Mouse (Mus musculus): ENCODE results near the gene Ccdc40.

GRCm38 (mm10) chr11:119234770-119235169 lies 6.4 kb downstream of the Ccdc40 start:
- TF ChIP-seq CTCF (IDR thresholded peaks at IDR 0.05; ENCODE audit: borderline replicate concordance, control insufficient read depth, extremely low read depth, insufficient read depth, low read length, poor library complexity) (no peak), POLR2A (IDR thresholded peaks at IDR 0.05; ENCODE audit: control insufficient read depth, extremely low read depth, insufficient read depth, low read length, poor library complexity) (no peak)
